Mouse (Mus musculus): ENCODE measurements around the gene Tlx2. TPM values are rescaled to one million over a fixed set of nuclear protein-coding genes. Genes with fewer than 3 reads are reported as not detected.

The Tlx2 gene
- total RNA-seq, 1 experiment: 0.58 TPM

GRCm38 (mm10) chr6:83083497-83083896, 13.4 kb upstream of the Tlx2 start:
- H3K9ac ChIP-seq (ENCODE audit: insufficient read depth, low read depth, low read length, poor library complexity, severe bottlenecking): no peak overlapping the region

GRCm38 (mm10) chr6:83080210-83080609, 10.1 kb upstream of the Tlx2 start:
- 0 out of 4 replicates have a peak, but pooled peaks cover 0 to 2% of the 10 kb centered on the region in 2 experiments for H3K4me1 ChIP-seq (ENCODE audit: control insufficient read depth in 2 of 2, insufficient read depth in 2 of 2, low read length in 2 of 2, poor library complexity in 1 of 2)
- H3K27ac ChIP-seq (ENCODE audit: insufficient read depth, low read depth, low read length, poor library complexity, severe bottlenecking): no peak overlapping the region
- no peaks in the 10 kb centered on the region for H3K9me3 ChIP-seq (ENCODE audit: control insufficient read depth, insufficient read depth, low read depth, low read length)
- DNase-seq (ENCODE audit: low read depth, low spot score): no peak
- H3K36me3 ChIP-seq (ENCODE audit: control insufficient read depth, insufficient read depth, low read length, poor library complexity, severe bottlenecking): peaks cover 2% of the 10 kb centered on the region
- TF ChIP-seq CHD2 (IDR thresholded peaks at IDR 0.05; ENCODE audit: low read depth, low read length) (no peak), MAFK (IDR thresholded peaks at IDR 0.05; ENCODE audit: insufficient read depth, low read depth, low read length) (no peak), HCFC1 (IDR thresholded peaks at IDR 0.05; ENCODE audit: borderline replicate concordance, insufficient read depth, low read length) (no peak), ZC3H11A (IDR thresholded peaks at IDR 0.05; ENCODE audit: borderline replicate concordance, low read depth, low read length) (no peak)
- no peak overlapping the region for H3K4me3 ChIP-seq (ENCODE audit: insufficient read depth in 1 of 2, low read depth in 1 of 2, low read length in 2 of 2, poor library complexity in 1 of 2, severe bottlenecking in 1 of 2)
- in situ Hi-C loops (cut with MboI; ENCODE audit: low sequenced_read_pairs in 2 of 2, unreplicated experiment in 2 of 2): no loop called here
- no peak overlapping the region for H3K9ac ChIP-seq (ENCODE audit: insufficient read depth, low read depth, low read length, poor library complexity, severe bottlenecking)

More at GRCm38 (mm10) chr6:83083497-83083896, 13.4 kb upstream of the Tlx2 start:
- in situ Hi-C loops (cut with MboI; ENCODE audit: low sequenced_read_pairs in 2 of 2, unreplicated experiment in 2 of 2): no loop called here
- TF ChIP-seq ZC3H11A (IDR thresholded peaks at IDR 0.05; ENCODE audit: borderline replicate concordance, low read depth, low read length): no peak
- TF ChIP-seq MAFK (IDR thresholded peaks at IDR 0.05; ENCODE audit: insufficient read depth, low read depth, low read length): no peak
- TF ChIP-seq CHD2 (IDR thresholded peaks at IDR 0.05; ENCODE audit: low read depth, low read length): no peak
- no peak for TF ChIP-seq HCFC1 (IDR thresholded peaks at IDR 0.05; ENCODE audit: borderline replicate concordance, insufficient read depth, low read length)
- no peak for TF ChIP-seq ZNF384 (IDR thresholded peaks at IDR 0.05; ENCODE audit: low read depth, low read length)
- H3K36me3 ChIP-seq (ENCODE audit: control insufficient read depth, insufficient read depth, low read length, poor library complexity, severe bottlenecking): peaks cover 2% of the 10 kb centered on the region
- H3K9me3 ChIP-seq (ENCODE audit: control insufficient read depth, insufficient read depth, low read depth, low read length): no peaks in the 10 kb centered on the region
- H3K27ac ChIP-seq (ENCODE audit: insufficient read depth, low read depth, low read length, poor library complexity, severe bottlenecking): no peak overlapping the region
- peaks cover 0 to 2% of the 10 kb centered on the region in 2 experiments; a peak in 1 of 4 replicates for H3K4me1 ChIP-seq (ENCODE audit: control insufficient read depth in 2 of 2, insufficient read depth in 2 of 2, low read length in 2 of 2, poor library complexity in 1 of 2)
- DNase-seq (ENCODE audit: low read depth, low spot score): no peak
- H3K4me3 ChIP-seq (ENCODE audit: insufficient read depth in 1 of 2, low read depth in 1 of 2, low read length in 2 of 2, poor library complexity in 1 of 2, severe bottlenecking in 1 of 2): no peak overlapping the region

- H3K36me3 ChIP-seq (ENCODE audit: control insufficient read depth, insufficient read depth, low read length, poor library complexity, severe bottlenecking): peaks cover 2% of the 10 kb centered on the region
- H3K4me1 ChIP-seq (ENCODE audit: control insufficient read depth in 2 of 2, insufficient read depth in 2 of 2, low read length in 2 of 2, poor library complexity in 1 of 2): 0 out of 4 replicates have a peak, but pooled peaks cover 0 to 2% of the 10 kb centered on the region in 2 experiments
- peak overlapping the region; percentile 93 for H3K9ac ChIP-seq (ENCODE audit: insufficient read depth, low read depth, low read length, poor library complexity, severe bottlenecking)
- peak overlapping the region; percentile 75 for H3K27ac ChIP-seq (ENCODE audit: insufficient read depth, low read depth, low read length, poor library complexity, severe bottlenecking)
- peak; percentile 97 for DNase-seq (ENCODE audit: low read depth, low spot score)
- no peaks in the 10 kb centered on the region for H3K9me3 ChIP-seq (ENCODE audit: control insufficient read depth, insufficient read depth, low read depth, low read length)
- TF ChIP-seq MAFK (IDR thresholded peaks at IDR 0.05; ENCODE audit: insufficient read depth, low read depth, low read length): no peak
- TF ChIP-seq HCFC1 (IDR thresholded peaks at IDR 0.05; ENCODE audit: borderline replicate concordance, insufficient read depth, low read length): no peak
- TF ChIP-seq CHD2 (IDR thresholded peaks at IDR 0.05; ENCODE audit: low read depth, low read length): no peak
- no peak for TF ChIP-seq ZC3H11A (IDR thresholded peaks at IDR 0.05; ENCODE audit: borderline replicate concordance, low read depth, low read length)
- TF ChIP-seq ZNF384 (IDR thresholded peaks at IDR 0.05; ENCODE audit: low read depth, low read length): no peak
- in situ Hi-C loops (cut with MboI; ENCODE audit: low sequenced_read_pairs in 2 of 2, unreplicated experiment in 2 of 2): no loop called here
- peak overlapping the region; percentile 83 to 90 for H3K4me3 ChIP-seq (ENCODE audit: insufficient read depth in 1 of 2, low read depth in 1 of 2, low read length in 2 of 2, poor library complexity in 1 of 2, severe bottlenecking in 1 of 2)
Observed at GRCm38 (mm10) chr6:83078324-83078858, 8.3 kb upstream of the Tlx2 start.

- Histone ChIP-seq H3K36me3 (ENCODE audit: control insufficient read depth, insufficient read depth, low read length, poor library complexity, severe bottlenecking) (peaks cover 2% of the 10 kb centered on the region), H3K4me3 (ENCODE audit: insufficient read depth in 1 of 2, low read depth in 1 of 2, low read length in 2 of 2, poor library complexity in 1 of 2, severe bottlenecking in 1 of 2) (peak within 1 kb of the TSS; percentile 83 to 90), H3K4me1 (ENCODE audit: control insufficient read depth in 2 of 2, insufficient read depth in 2 of 2, low read length in 2 of 2, poor library complexity in 1 of 2) (0 out of 4 replicates have a peak, but pooled peaks cover 0 to 2% of the 10 kb centered on the region in 2 experiments), H3K27ac (ENCODE audit: insufficient read depth, low read depth, low read length, poor library complexity, severe bottlenecking) (peak within 1 kb of the TSS; percentile 75), H3K9ac (ENCODE audit: insufficient read depth, low read depth, low read length, poor library complexity, severe bottlenecking) (peak within 1 kb of the TSS; percentile 93), H3K9me3 (ENCODE audit: control insufficient read depth, insufficient read depth, low read depth, low read length) (no peaks in the 10 kb centered on the region)
- in situ Hi-C loops (cut with MboI; ENCODE audit: low sequenced_read_pairs in 2 of 2, unreplicated experiment in 2 of 2): no loop called here
- TF ChIP-seq MAFK (IDR thresholded peaks at IDR 0.05; ENCODE audit: insufficient read depth, low read depth, low read length): no peak
- TF ChIP-seq ZC3H11A (IDR thresholded peaks at IDR 0.05; ENCODE audit: borderline replicate concordance, low read depth, low read length): no peak
- no peak for TF ChIP-seq ZNF384 (IDR thresholded peaks at IDR 0.05; ENCODE audit: low read depth, low read length)
- no peak for TF ChIP-seq HCFC1 (IDR thresholded peaks at IDR 0.05; ENCODE audit: borderline replicate concordance, insufficient read depth, low read length)
- no peak for TF ChIP-seq CHD2 (IDR thresholded peaks at IDR 0.05; ENCODE audit: low read depth, low read length)
- DNase-seq (ENCODE audit: low read depth, low spot score): no peak
Observed at GRCm38 (mm10) chr6:83077630-83078323, 7.7 kb upstream of the Tlx2 start, which contains the start of gene Pcgf1. Gene Pcgf1 (plus strand): TSS chr6:83077869.
